Mouse (Mus musculus) telencephalon, adult 2 months (tissue): ENCODE measurements around the gene Unc93a2.
"Not testable (repeated sequence)": the region's sequence is repeated elsewhere in the genome, so short reads cannot be mapped to it uniquely, and the experiment has no call there.

ENCODE experiments used
- DNase-seq: peaks from one replicate; pipeline ENCODE4 v3.0.0-alpha.2; 2011; ENCODE audit warnings: low read depth, low spot score

The Unc93a2 gene

DNA sequence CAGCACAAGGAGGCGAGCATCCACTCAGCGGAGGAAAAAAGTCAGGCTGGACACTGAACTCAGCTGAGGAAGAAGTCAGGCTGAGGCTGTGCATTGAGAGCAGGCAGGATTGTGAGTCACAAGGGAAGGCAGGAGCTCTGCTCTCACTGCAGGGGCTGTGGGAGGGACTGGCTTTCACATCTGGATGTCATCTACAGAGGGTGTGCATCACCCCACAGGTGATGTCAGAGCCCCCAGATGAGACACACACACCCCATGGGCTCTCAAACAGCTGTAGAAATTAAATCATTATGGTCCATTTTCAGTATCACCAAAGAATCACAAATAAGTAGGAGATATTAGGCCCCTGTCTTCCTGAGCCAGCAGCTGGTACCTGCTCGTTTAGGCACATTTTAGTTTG, at the start of gene Unc93a2:
Gene Unc93a2, minus strand, starts transcription at position 101 of the 400 bp plus-strand sequence.
- not testable (repeated sequence) for DNase-seq

DNA sequence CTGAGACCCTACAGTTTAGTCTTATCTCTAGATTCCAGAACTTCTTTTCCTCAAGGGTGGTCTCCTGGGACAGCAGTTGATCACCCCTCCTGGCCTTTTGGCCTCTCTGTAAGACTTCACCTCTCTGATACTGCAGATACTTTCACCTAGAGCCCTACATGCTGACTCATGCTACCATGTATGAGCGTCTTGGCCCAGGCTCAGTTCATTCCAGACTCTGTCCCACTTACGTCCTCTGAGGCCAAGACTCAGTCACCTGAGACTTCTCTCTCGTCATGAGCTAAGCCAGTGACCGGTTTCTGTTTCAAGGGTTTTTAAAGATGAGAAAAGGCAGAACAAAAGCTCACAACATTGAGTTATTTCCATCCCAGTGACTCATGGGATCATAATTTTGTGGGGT, 48.9 kb upstream of the Unc93a2 start:
- not testable (repeated sequence) for DNase-seq

DNA sequence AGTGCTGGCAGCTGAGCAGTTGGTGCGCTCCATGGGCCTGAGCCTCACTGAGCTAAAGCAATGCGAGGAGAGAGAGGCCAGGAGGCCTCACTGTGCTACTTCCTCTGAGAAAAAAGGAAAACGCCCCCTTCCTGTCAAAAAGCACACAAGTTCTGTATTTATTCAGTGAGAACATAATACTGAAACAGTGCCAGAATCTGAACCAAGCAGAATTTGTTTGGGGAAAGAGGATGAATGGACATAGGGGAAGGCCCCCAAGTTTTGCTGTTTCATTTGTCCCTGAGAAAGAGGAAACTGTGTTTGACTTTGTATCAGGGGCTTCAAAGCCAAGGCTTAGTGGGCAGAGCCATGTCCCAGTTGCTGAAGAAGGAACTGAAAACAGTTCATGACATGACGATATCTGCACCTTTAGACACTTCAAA, 45.0 kb upstream of the Unc93a2 start:
- not testable (repeated sequence) for DNase-seq

DNA sequence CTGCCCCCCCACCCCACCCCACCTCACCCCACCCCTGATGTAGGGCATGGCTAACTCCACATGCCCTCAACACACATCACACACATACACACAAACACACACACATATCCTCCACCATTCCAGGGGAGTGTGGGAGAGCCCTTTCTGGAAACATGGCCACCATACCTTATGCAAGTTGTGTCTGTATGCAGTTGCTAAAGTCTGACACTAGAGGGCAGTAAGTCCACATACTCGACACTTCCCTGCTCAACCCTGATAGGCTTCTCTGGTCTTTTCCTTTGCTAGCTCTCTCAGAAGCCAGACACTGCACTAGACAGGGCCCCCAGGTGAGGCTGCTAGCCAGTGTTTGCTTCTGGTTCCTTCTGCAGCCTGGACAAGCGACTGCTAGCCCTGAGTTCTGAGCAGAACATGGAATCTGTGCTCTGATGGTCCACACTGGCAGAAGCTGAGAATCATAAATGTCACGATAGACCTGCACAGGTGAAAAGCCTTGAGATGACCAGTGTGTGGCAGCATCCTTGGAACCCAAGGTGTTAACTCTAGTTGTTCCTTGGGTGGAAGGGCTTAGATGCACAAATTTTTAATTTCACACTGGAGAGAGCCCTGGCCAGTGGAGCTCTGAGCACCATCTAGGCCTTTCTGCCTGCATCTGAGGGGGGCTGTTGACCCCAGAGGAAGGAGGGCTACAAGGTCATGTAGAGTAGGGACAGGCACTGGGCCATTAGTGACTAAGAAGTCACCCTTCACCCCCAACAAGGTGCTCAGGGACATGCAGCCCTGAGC, 35.1 kb upstream of the Unc93a2 start:
- not testable (repeated sequence) for DNase-seq

DNA sequence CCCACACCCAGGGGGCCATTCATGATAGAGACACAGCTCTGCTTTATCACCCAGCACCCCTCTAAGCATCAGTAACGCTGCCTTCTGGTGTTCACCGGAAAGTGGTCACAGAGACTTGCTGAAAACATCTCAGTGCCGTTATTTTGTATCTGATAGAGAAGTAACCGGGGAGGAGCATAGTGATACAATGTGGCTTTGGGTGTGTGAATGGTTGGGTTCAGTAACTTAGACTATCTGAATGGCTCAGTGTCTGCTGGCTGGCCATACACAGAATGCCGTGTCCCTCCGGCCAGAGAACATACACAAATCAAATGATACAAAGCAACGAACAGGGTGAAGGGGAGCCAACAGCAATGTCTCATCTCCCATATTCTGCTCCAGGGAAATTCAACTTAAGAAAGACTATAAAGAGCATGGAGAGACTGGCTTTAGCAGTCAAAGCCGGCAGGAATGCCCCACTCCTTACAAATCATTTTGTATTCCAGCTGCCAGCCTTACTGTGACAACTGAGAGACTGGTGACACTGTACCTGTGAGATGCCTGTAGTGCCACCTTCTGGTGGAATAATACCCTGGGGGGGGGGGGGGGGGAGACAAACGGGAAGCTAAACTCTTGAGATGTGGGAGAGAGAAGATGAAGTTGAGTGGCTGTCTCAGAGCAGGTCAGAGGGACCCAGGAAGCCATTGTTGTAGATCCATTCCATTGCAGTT, 29.5 kb upstream of the Unc93a2 start:
- not testable (repeated sequence) for DNase-seq

DNA sequence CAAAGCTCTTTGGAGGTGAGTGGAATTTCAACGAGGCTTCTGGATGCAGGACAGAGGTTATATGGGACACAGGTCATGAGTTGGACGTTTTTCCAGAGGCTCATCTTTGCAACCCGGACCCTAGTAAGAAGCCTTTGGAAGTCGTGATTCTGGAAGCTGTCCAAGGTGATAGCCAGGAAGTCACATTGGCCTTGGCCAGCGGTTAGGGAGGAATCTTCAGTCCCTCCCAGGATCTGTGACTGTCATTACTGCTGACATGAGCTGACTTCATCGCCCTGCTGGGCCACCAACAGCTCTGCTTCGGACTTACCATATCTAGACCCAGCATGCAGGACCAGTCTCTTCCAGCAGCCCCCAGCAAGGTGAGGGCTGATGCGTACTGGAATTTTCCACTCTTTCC, 28.1 kb upstream of the Unc93a2 start:
- DNase-seq = not testable (repeated sequence)

DNA sequence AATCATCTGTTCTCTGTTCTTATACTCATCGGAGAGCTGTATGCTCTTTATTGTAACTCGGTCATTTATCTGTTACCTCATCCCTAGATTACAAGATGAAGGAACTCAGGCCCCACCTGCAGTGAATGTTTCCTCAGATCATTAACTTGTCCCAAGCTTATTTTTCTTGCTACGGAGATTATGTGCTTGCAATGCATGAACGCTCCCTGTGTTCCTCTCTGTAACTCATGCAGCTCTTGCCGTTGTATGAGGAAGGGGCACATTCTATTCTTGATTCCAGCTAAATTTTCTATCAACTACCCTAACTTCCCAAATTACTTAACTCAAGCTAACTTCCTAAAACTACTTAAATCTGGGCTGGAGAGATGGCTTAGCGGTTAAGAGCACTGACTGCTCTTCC, 14.5 kb upstream of the Unc93a2 start:
- not testable (repeated sequence) for DNase-seq

DNA sequence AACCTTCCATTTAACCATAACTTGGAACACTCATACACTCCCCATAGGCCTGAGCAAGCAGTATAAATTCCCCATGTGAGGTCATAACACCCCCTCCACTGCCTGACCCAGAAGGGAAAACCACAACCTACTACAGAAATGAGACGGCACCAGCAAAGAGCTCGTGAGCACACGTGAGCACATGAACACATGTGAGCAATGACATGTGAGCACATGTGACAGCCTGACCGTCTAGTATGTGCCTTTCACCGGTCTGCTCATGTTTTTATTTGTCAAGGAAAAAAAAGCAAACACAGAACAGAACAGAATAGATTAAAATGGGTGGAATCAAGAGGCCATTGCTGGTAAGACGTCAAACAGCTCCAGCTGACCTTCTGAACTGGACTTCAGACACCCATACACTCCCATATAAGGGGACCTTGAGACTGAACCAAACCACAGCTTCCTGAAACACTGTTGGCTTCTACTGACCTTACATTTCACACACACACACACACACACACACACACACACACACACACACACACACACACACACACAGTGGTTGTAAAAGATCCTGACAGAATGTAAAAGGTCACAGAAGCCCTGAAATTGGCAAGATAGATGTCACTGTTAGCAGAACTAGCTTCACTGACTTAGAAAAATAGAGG, 13.1 kb upstream of the Unc93a2 start:
- not testable (repeated sequence) for DNase-seq

DNA sequence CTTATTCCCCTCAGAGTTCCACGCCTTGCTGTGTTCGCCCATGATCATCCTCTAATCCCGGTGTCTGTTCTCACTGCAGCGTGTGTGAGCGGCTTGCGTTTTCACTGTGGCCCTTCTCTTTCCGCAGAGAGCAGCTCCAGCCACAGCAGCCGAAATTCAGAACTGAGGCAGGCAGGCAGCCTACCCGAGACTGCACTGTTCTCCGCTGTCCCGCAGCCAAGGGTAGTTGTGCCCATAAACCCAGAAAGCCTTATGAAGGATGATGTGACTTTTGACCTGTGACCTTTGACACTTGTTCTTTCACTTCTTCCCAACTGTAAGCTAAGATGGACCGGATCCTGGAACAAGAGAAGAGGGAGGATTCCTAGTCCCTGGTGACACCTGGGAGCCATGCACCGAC, 11.8 kb upstream of the Unc93a2 start:
- DNase-seq = not testable (repeated sequence)

DNA sequence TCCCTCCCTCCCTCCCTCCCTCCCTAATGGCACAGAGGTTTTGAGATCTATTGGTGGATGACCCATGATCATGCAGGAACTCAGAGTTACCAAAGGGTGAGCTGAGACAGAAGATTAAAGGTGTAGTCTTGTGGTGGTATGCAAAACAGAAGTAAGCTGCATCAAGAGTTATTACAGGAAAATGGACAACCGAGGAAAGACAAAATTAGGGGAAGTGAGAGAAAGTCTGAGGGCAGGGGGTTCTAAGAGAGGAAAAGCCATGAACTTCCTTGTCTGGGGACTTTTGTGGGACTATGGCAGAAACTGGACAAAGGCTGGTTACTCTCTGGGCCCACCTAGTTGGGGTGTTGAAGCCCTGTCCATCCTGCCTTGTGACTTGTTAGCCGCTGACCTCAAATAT, 11.0 kb upstream of the Unc93a2 start:
- not testable (repeated sequence) for DNase-seq

DNA sequence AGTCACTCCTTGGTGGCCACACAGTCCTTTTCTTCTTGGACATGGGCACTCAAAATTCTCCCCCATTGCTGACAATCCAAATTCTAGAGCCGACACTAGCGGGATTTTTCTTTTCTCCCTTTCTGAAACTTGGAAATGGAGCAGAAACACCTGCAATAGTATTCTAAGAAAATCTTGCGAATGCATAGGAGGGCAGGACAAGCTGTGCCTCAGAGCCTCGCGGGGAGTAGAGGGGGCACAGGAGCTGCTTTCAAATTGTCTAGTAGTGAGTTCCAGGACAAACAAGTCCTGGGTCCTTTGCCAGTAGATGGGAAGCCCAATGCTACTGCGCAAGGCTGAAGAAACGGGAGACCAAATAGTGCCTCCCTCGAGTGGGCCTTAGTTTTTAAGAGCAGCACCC, 10.4 kb upstream of the Unc93a2 start:
- DNase-seq = not testable (repeated sequence)

DNA sequence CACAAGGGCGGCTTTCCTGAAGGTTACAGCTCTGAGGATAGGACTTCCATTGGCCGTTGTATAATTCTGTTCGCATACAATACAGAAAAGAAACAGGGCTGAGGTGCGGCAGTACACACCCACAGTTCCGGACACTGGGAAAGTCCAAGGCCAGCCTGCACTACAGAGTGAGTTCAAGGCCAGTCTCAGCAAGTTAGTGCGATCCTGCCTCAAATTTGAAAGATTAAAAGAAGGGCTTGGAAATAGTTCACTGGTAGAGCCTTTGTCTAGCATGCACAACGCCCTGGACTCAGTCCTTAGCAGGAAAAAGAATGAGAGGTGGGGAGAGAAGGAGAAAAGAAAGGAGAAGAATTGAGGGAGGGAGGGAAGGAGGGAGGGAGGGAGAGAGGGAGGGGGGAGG, 9.9 kb upstream of the Unc93a2 start:
- not testable (repeated sequence) for DNase-seq

DNA sequence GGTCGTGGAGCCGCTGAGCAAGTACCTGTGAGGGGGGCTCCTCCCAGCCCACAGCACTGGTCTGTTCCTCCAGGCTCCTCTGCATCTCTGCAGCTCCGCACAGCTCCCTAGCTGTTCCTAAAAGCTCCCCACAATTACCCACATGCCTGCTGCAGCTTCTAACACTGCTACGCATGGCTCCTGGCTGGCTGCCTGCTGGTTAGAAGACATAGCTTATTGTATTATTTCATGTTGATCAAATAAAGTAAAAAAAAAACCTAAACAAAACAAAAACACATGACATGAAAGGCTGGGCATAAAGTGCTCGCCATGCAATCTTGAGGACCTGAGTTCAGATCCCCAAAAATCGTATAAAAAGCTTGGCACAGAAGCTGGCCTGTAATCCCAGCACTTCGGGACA, 4.6 kb upstream of the Unc93a2 start:
- DNase-seq = not testable (repeated sequence)

DNA sequence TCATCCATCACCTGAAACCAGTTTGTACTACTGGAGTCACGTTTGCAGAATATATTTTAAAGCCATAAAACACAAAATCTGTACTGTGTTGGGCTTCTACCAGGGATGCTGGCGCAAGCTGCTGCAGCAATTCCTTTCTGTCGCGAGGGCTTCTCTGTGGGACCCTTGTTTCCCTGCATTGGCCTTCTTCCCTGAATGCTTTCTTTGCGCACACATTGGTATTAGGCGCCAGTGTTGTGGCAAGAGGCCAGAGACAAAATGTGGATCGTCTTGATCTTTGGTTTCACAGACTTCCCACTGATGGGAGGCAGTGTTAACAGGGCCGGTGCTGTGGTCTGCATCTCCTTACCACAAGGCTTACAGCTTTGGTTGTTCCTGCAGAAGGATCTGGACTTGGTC, 3.7 kb upstream of the Unc93a2 start:
- not testable (repeated sequence) for DNase-seq

DNA sequence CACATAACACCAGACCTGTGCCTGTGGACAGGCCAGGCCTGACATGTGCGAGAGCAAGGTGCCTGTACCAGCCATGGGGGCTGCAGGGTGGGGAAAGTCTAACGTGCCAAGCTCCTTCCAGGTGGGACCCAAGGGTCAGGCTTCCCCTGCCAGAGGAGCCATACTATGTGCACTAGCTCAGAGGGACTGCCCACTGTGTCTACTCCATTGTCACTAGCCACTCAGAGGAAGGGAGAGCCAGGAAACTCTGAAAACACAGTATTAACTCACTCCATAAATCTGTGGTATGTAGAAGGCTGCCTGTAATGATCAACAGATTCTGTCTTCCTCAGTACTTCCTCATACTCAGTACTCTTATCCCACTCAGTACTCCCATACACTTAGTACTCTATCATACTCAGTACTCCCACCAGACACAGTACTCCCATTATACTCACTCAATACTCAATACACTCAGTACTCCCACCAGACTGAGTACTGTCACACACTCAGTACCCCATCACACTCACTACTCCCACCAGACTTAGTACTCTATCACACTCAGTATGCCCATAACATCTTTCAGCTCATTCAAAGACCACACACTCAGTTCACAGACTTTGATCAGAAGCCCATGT, 3.2 kb upstream of the Unc93a2 start:
- not testable (repeated sequence) for DNase-seq

DNA sequence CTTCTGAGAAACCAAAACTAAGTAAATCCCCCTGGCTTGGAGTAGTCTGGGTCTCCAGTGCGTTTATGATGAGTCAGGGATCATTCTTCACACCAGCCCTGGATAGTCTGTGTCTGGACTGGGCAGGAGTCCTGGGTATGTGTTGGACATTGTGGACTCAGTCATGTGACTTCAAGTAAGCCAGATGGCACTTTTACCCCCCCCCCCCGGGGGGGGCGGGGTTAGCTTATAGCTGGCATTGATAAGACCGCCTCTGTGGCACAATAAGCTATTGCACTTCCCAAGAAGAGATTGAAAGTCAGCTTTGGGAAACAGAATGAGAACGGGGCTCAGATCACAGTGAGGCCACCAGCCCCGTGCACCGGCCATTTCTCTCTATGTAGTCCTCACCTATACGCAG, 752 bp upstream of the Unc93a2 start:
- DNase-seq = not testable (repeated sequence)

DNA sequence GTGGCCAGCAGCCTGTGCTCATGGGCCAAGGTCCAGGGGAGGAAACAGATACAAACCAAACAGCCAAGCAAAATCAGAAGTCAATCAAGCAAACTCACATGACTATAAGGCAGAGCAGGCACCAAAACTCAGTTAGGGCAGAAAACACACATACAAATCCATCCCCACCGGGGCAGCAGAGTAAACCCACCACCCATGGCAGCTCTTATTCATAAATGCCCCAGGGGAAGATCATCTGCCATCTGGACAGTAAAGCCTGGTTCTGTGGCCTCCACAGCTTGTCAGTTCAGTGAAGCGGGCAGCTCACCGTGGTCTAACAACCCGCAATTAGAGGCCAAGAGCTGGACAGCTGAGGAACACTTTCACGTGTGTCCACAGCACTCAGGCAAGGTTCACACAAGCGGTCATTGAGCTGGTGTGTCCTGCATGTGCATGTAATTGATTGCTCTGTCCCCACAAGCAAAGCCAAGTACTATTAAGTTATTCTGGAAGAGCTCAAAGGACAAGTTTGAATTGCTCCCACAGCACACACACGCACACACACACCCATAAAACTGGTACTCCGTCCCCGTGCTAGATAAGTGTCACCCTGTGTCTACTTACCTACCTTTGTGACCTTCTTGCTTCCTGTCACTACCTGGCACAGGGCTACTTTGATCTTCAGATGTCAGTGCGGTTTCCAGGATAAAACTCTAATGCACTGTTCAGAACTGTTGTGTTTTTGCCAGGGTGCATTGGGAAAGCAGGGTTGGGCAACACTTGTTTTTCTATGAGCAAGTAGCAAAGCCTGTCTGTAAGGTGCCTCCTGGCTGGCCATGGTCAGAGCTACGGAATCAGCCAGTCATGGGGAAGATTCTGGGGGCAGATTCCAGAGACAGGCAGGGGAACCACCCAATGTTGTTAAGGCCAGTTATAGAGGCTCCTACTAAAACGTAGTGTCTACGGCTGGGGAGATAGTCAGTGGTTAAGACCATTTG, 1.8 kb downstream of the Unc93a2 start:
- DNase-seq = not testable (repeated sequence)

DNA sequence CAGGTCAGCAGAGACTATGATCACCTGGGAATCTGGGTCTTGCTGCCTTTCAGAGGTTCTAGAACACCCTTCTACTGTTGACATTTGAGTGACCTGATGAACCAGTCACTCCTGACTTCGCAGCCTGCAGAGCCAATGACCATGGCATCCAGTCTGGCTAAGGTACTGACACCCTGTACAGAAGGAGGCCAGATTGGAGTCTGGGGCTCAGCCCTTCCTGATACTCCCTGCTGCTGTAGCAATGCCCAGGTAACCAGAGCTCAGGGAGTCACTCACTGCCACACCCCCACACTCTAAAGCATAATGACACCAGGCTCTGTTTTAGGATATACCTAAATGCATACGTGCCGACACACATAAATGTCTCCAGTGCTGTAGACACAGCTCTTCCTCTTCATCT, 2.6 kb downstream of the Unc93a2 start:
- DNase-seq = not testable (repeated sequence)

DNA sequence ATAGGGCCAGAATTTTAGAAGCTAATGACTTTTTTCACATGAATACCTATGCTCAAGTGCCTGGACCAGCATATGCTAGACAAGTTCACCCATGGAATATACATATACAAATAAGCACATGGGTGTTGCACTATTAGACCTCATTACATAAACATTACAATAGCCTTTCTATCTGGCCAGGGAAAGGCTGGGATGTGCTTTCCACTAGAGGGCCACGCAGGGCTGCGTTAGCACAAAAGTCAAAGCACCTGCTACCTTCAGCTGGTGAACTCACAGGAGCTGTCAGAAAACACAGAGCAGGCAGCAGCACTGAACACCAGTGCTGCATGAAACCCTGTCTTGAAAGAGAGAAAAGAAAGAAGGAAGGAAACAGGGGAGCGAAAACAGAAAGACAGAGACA, 7.4 kb downstream of the Unc93a2 start:
- DNase-seq = not testable (repeated sequence)

DNA sequence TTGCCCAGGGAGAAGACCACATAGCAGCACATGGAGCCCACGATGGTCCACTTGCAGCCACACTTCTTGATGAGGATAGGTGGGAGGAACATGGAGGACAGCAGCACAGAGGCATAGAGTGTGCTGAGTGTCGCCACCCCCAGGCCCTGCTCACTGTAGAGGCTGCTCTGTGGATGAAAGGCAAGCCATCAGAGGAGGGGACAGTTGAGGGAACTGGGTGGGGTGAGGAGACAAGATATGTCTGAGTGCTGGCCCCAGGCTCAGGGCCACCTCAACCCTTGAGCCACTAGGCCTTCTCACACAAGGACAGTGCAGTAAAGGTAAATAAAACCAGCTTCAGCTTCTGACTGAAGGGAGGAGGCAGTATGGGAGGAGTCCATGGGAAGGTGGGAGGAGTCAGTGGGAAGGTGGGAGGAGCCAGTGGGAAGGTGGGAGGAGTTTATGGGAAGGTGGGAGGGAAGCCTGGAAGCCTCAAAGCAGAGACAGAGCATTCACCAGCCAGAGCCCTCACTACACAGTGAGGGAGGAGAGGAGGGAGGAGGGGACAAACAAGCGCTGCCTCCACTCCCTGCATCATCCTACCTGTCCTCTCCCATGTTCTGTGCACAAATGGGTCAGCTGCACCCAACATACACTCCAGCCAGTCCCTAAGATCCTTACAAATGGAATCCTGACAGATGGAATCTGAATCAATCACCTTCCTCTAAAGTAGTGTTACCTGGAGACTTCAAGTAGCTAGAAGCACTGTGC, 8.1 kb downstream of the Unc93a2 start:
- not testable (repeated sequence) for DNase-seq
